Mouse (Mus musculus): ENCODE data around the gene Mapre3. TPM values are rescaled to one million over a fixed set of nuclear protein-coding genes. Genes with fewer than 3 reads are reported as not detected.

Gene Mapre3
- polyA plus RNA-seq, 1 experiment from 2014 or later, result 14.2 TPM

GRCm38 (mm10) chr5:30890375-30890774, 75.9 kb downstream of the Mapre3 start:
- Histone ChIP-seq H3K4me2 (peak overlapping the region; percentile 91), H3K36me3 (ENCODE audit: control insufficient read depth, insufficient read depth, low read length) (peaks cover 22% of the 10 kb centered on the region), H3K9ac (ENCODE audit: low read depth, low read length) (no peak overlapping the region), H3K27me3 (ENCODE audit: control insufficient read depth, insufficient read depth, low read length) (no peaks in the 10 kb centered on the region), H3K27ac (ENCODE audit: low read depth, low read length) (no peak overlapping the region), H3K4me1 (ENCODE audit: control insufficient read depth, insufficient read depth, low read length) (peaks cover 10% of the 10 kb centered on the region), H3K4me3 (ENCODE audit: low read depth, low read length) (no peak overlapping the region), H3K9me3 (replicated peaks; ENCODE audit: control insufficient read depth, low read length) (no peaks in the 10 kb centered on the region)
- no peak for ATAC-seq (replicated peaks; ENCODE audit: insufficient number of reproducible peaks, low FRiP score, low TSS enrichment)
- WGBS (ENCODE audit: insufficient replicate concordance), result 73% methylated on average over 7 of the region's 7 CpGs

DNA sequence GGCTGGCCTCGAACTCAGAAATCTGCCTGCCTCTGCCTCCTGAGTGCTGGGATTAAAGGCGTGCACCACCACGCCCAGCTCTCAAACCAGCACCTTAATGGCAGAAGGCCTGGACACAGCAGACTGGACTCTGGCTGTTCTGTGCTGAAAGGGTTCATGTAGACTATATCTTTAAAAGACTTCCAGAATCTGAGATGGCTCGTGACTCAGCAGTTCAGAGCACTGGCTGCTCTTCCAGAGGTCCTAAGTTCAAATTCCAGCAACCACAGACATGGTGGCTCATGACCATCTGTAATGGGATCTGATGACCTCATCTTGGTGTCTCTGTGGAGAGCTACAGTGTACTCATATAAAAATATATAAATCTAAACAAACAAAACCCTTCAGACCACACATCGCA, 87.4 kb downstream of the Mapre3 start:
- Histone ChIP-seq H3K36me3 (ENCODE audit: control insufficient read depth, insufficient read depth, low read length) (peaks cover 19% of the 10 kb centered on the region), H3K4me3 (ENCODE audit: low read depth, low read length) (no peak overlapping the region), H3K4me2 (no peak overlapping the region), H3K27ac (ENCODE audit: low read depth, low read length) (no peak overlapping the region), H3K4me1 (ENCODE audit: control insufficient read depth, insufficient read depth, low read length) (peaks cover 15% of the 10 kb centered on the region), H3K9ac (ENCODE audit: low read depth, low read length) (no peak overlapping the region), H3K9me3 (replicated peaks; ENCODE audit: control insufficient read depth, low read length) (no peaks in the 10 kb centered on the region), H3K27me3 (ENCODE audit: control insufficient read depth, insufficient read depth, low read length) (no peaks in the 10 kb centered on the region)
- WGBS (ENCODE audit: insufficient replicate concordance), result 89% methylated on average over 5 of the region's 5 CpGs
- no peak for ATAC-seq (replicated peaks; ENCODE audit: insufficient number of reproducible peaks, low FRiP score, low TSS enrichment)

GRCm38 (mm10) chr5:30907413-30908059, 93.1 kb downstream of the Mapre3 start, which contains the start of gene Ost4:
TSS of gene Ost4 (minus strand) at chr5:30907788.
- ATAC-seq (replicated peaks; ENCODE audit: insufficient number of reproducible peaks, low FRiP score, low TSS enrichment), result peak; percentile 90
- H3K4me1 ChIP-seq (ENCODE audit: control insufficient read depth, insufficient read depth, low read length), result peaks cover 47% of the 10 kb centered on the region

GRCm38 (mm10) chr5:30908426-30909299, 94.2 kb downstream of the Mapre3 start:
- H3K9me3 ChIP-seq (replicated peaks; ENCODE audit: control insufficient read depth, low read length), result no peaks in the 10 kb centered on the region
- peak overlapping the region; percentile 90 for H3K4me2 ChIP-seq
- peak overlapping the region; percentile 81 for H3K4me3 ChIP-seq (ENCODE audit: low read depth, low read length)
- peaks cover 56% of the 10 kb centered on the region for H3K4me1 ChIP-seq (ENCODE audit: control insufficient read depth, insufficient read depth, low read length)
- WGBS (ENCODE audit: insufficient replicate concordance), result 31% methylated on average over 13 of the region's 13 CpGs
- no peak for ATAC-seq (replicated peaks; ENCODE audit: insufficient number of reproducible peaks, low FRiP score, low TSS enrichment)
- peaks cover 8% of the 10 kb centered on the region for H3K36me3 ChIP-seq (ENCODE audit: control insufficient read depth, insufficient read depth, low read length)
- peak overlapping the region; percentile 88 for H3K9ac ChIP-seq (ENCODE audit: low read depth, low read length)
- H3K27ac ChIP-seq (ENCODE audit: low read depth, low read length), result peak overlapping the region; percentile 94
- no peaks in the 10 kb centered on the region for H3K27me3 ChIP-seq (ENCODE audit: control insufficient read depth, insufficient read depth, low read length)

More at GRCm38 (mm10) chr5:30907413-30908059, 93.1 kb downstream of the Mapre3 start, which contains the start of gene Ost4:
- under 1% methylated on average over 58 of the region's 58 CpGs for WGBS (ENCODE audit: insufficient replicate concordance)
- Histone ChIP-seq H3K36me3 (ENCODE audit: control insufficient read depth, insufficient read depth, low read length) (peaks cover 14% of the 10 kb centered on the region), H3K27ac (ENCODE audit: low read depth, low read length) (peak within 1 kb of the TSS; percentile 94), H3K9me3 (replicated peaks; ENCODE audit: control insufficient read depth, low read length) (no peaks in the 10 kb centered on the region), H3K4me3 (ENCODE audit: low read depth, low read length) (peak within 1 kb of the TSS; percentile 81), H3K27me3 (ENCODE audit: control insufficient read depth, insufficient read depth, low read length) (no peaks in the 10 kb centered on the region), H3K4me2 (peak within 1 kb of the TSS; percentile 90), H3K9ac (ENCODE audit: low read depth, low read length) (peak within 1 kb of the TSS; percentile 88)

DNA sequence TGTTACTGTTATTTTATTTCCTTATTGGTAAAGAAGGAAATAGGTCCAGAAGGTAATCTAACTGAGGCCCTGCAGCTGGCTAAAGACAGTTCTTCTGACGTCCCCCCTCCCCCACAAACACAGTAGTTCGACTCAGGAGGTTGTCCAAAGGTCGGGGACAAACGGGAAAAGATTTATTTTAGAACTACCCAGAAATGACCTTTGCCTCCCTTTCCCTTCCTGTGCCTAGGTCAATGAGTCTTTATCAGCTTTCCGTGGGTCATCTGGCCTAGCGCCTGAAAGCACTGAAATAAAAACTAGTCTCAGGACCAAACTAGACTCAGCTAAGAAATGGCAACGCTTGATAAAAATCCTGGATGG, 94.8 kb downstream of the Mapre3 start:
- Histone ChIP-seq H3K27me3 (ENCODE audit: control insufficient read depth, insufficient read depth, low read length) (no peaks in the 10 kb centered on the region), H3K9me3 (replicated peaks; ENCODE audit: control insufficient read depth, low read length) (no peaks in the 10 kb centered on the region), H3K4me2 (peak overlapping the region; percentile 90), H3K9ac (ENCODE audit: low read depth, low read length) (no peak overlapping the region), H3K36me3 (ENCODE audit: control insufficient read depth, insufficient read depth, low read length) (peaks cover 8% of the 10 kb centered on the region; the same call in 1 of the 2 replicates), H3K4me3 (ENCODE audit: low read depth, low read length) (no peak overlapping the region), H3K27ac (ENCODE audit: low read depth, low read length) (peak overlapping the region; percentile 94), H3K4me1 (ENCODE audit: control insufficient read depth, insufficient read depth, low read length) (peaks cover 59% of the 10 kb centered on the region)
- no peak for ATAC-seq (replicated peaks; ENCODE audit: insufficient number of reproducible peaks, low FRiP score, low TSS enrichment)
- WGBS (ENCODE audit: insufficient replicate concordance), result 16% methylated on average over 7 of the region's 7 CpGs

DNA sequence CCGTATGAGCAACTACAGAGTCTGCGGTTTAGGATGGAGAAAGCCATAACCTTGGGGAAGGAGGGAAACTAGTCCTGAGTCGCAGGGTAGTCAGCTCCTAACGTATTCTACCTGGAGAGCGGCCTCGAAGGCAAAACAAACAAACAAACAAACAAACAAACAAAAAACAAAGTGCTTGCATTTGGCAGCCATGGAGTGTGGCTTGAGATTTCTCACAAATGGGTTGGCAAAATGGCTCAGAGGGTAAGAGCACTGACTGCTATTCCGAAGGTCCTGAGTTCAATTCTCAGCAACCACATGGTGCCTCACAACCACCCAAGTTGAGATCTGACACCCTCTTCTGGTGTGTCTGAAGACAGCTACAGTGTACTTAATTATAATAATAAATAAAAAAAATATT, 95.4 kb downstream of the Mapre3 start:
- Histone ChIP-seq H3K27ac (ENCODE audit: low read depth, low read length) (peak overlapping the region; percentile 94; the same call in 1 of the 2 replicates), H3K9ac (ENCODE audit: low read depth, low read length) (no peak overlapping the region), H3K27me3 (ENCODE audit: control insufficient read depth, insufficient read depth, low read length) (no peaks in the 10 kb centered on the region), H3K36me3 (ENCODE audit: control insufficient read depth, insufficient read depth, low read length) (peaks cover 7% of the 10 kb centered on the region; the same call in 1 of the 2 replicates), H3K4me3 (ENCODE audit: low read depth, low read length) (no peak overlapping the region), H3K9me3 (replicated peaks; ENCODE audit: control insufficient read depth, low read length) (no peaks in the 10 kb centered on the region), H3K4me1 (ENCODE audit: control insufficient read depth, insufficient read depth, low read length) (peaks cover 59% of the 10 kb centered on the region), H3K4me2 (no peak overlapping the region)
- 79% methylated on average over 7 of the region's 7 CpGs for WGBS (ENCODE audit: insufficient replicate concordance)
- no peak for ATAC-seq (replicated peaks; ENCODE audit: insufficient number of reproducible peaks, low FRiP score, low TSS enrichment)

DNA sequence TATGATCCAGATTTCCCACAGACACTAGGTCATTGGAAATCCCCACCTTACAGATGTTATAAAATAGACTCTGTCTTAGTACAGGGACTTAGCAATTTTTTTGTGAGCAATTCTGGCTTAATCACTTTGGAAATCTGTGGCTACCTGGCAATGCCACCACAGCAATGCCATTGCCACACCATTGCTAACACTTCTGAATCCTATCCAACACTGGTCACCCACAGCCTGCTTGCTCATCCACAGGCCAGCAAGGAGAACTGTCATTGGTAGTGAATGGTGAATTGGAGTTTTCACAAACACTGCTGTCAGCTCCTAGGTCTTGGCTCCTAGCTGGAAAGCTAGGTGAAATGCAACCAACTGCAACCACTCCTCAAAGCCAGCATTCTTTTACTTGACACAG, 96.0 kb downstream of the Mapre3 start:
- H3K36me3 ChIP-seq (ENCODE audit: control insufficient read depth, insufficient read depth, low read length), result peaks cover 3% of the 10 kb centered on the region
- no peak for ATAC-seq (replicated peaks; ENCODE audit: insufficient number of reproducible peaks, low FRiP score, low TSS enrichment)
- peaks cover 56% of the 10 kb centered on the region for H3K4me1 ChIP-seq (ENCODE audit: control insufficient read depth, insufficient read depth, low read length)
- no peak overlapping the region for H3K27ac ChIP-seq (ENCODE audit: low read depth, low read length)
- H3K4me2 ChIP-seq, result no peak overlapping the region
- no peak overlapping the region for H3K4me3 ChIP-seq (ENCODE audit: low read depth, low read length)
- no peaks in the 10 kb centered on the region for H3K9me3 ChIP-seq (replicated peaks; ENCODE audit: control insufficient read depth, low read length)
- no peaks in the 10 kb centered on the region for H3K27me3 ChIP-seq (ENCODE audit: control insufficient read depth, insufficient read depth, low read length)
- H3K9ac ChIP-seq (ENCODE audit: low read depth, low read length), result no peak overlapping the region

DNA sequence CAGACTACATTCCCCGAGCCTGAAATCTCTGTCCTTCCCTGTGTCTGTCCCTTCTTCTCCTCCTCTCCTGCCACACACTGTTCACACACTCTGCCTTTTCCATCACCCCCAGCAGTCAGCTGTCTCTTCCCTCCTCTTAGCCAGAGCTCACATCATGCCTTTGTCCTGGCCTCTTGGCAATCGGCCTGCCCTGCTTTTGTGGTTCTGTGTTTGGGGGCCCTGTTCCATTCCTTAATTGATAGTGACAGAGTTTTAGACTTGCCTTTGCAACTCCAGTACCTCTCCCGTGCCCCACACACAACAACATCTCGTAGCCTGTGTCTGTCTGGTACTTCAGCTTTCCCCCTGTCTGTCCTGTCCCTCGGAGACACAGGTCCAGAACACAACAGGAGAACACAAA, 97.7 kb downstream of the Mapre3 start:
- no peak overlapping the region for H3K4me3 ChIP-seq (ENCODE audit: low read depth, low read length)
- no peaks in the 10 kb centered on the region for H3K27me3 ChIP-seq (ENCODE audit: control insufficient read depth, insufficient read depth, low read length)
- peak overlapping the region; percentile 92 for H3K27ac ChIP-seq (ENCODE audit: low read depth, low read length)
- no peak overlapping the region for H3K4me2 ChIP-seq
- no peak overlapping the region for H3K9ac ChIP-seq (ENCODE audit: low read depth, low read length)
- H3K9me3 ChIP-seq (replicated peaks; ENCODE audit: control insufficient read depth, low read length), result no peaks in the 10 kb centered on the region
- ATAC-seq (replicated peaks; ENCODE audit: insufficient number of reproducible peaks, low FRiP score, low TSS enrichment), result no peak
- peaks cover 2% of the 10 kb centered on the region; the same call in 1 of the 2 replicates for H3K36me3 ChIP-seq (ENCODE audit: control insufficient read depth, insufficient read depth, low read length)
- H3K4me1 ChIP-seq (ENCODE audit: control insufficient read depth, insufficient read depth, low read length), result peaks cover 56% of the 10 kb centered on the region
- WGBS (ENCODE audit: insufficient replicate concordance), result 55% methylated on average over 5 of the region's 5 CpGs

Data from heart, embryonic 11.5 days (tissue).